Mouse (Mus musculus) stomach, postnatal 0 days (tissue): ENCODE data around the gene Gm20219.

ENCODE experiments used
- CTCF ChIP-seq: IDR thresholded peaks from 2 replicates; pipeline ENCODE4 v1.5.1; 2016; ENCODE audit warnings: antibody characterized with exemption, low read depth, mild to moderate bottlenecking, moderate library complexity
- EP300 ChIP-seq: optimal IDR thresholded peaks from 2 replicates; pipeline ENCODE3; 2016; ENCODE audit warnings: antibody characterized with exemption

DNA sequence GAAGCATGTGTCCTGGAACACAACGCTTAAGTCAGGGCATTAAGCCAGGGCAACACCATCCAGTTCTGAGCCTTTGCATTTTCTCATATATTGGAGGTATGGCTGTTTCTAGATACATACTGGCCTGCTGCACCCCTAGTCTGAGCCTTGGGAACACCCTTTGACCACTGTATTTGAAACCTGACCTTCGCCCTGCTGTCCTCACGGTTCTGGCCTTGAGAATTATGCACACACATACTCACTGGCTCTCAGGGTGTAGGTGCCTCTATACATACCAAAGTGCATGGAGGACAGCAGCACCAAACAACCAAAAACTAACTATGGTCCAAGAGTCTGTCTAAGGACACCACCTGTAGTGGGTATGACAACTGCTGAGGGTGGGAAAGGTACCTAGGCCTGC lies 18.8 kb upstream of the Gm20219 start:
- TF ChIP-seq CTCF (no peak), EP300 (no peak)
